Mouse (Mus musculus) limb, embryonic 10.5 days (tissue): ENCODE measurements around the gene Trap1. TPM values are rescaled to one million over a fixed set of nuclear protein-coding genes. Genes with fewer than 3 reads are reported as not detected.
"Not testable (repeated sequence)": the region's sequence is repeated elsewhere in the genome, so short reads cannot be mapped to it uniquely, and the experiment has no call there.

Experiments
- DNase-seq: peaks from one replicate; pipeline ENCODE4 v3.0.0-alpha.2; 2017; ENCODE audit warnings: low spot score
- H3K27ac ChIP-seq: fragments of 300-500 bp; sonication (generic); 2 replicates; pipeline ENCODE4 v1.5.1; 2016; ENCODE audit warnings: mild to moderate bottlenecking
- H3K27me3 ChIP-seq: fragments of 300-500 bp; sonication (generic); 2 replicates; pipeline ENCODE4 v1.6.1; 2016; ENCODE audit warnings: low read depth, mild to moderate bottlenecking; ENCODE audit not compliant: poor library complexity, severe bottlenecking
- H3K36me3 ChIP-seq: fragments of 300-500 bp; sonication (generic); 2 replicates; pipeline ENCODE4 v1.6.1; 2016; ENCODE audit warnings: mild to moderate bottlenecking, moderate library complexity
- H3K4me1 ChIP-seq: fragments of 300-500 bp; sonication (generic); 2 replicates; pipeline ENCODE4 v1.6.1; 2016
- H3K4me3 ChIP-seq: fragments of 300-500 bp; sonication (generic); 2 replicates; pipeline ENCODE4 v1.5.1; 2016; ENCODE audit warnings: mild to moderate bottlenecking, moderate library complexity
- H3K9me3 ChIP-seq: fragments of 300-500 bp; sonication (generic); replicated peaks from 2 replicates; pipeline ENCODE4 v1.6.1; 2016; ENCODE audit warnings: mild to moderate bottlenecking
- WGBS: fragments of 180-500 bp; shearing (Covaris S2); methylation state at CpG from one replicate; pipeline ENCODE4 v1.1.7; 2016; 5-methylcytosine and 5-hydroxymethylcytosine counted together
- polyA plus RNA-seq: library from polyadenylated mRNA; unstranded; fragments of >200 nt; fragmentation: Nextera tagmentation; extraction: Ambion mirVana; gene quantifications from 2 replicates; pipeline ENCODE4 v1.2.1, GENCODE M21; 2016

The Trap1 gene
- polyA plus RNA-seq, 1 experiment from 2014 or later, result 107 TPM

- no peak overlapping the region for H3K4me3 ChIP-seq
- H3K9me3 ChIP-seq, result no peaks in the 10 kb centered on the region
- H3K27ac ChIP-seq, result no peak overlapping the region
- WGBS, result 89% methylated on average over 6 of the region's 6 CpGs
- no peaks in the 10 kb centered on the region for H3K27me3 ChIP-seq
- DNase-seq, result no peak
- peaks cover 12% of the 10 kb centered on the region for H3K36me3 ChIP-seq
- H3K4me1 ChIP-seq, result 0 out of 2 replicates have a peak, but pooled peaks cover 3% of the 10 kb centered on the region
Observed at GRCm38 (mm10) chr16:4032341-4032748, 45.3 kb downstream of the Trap1 start.

GRCm38 (mm10) chr16:4031441-4032274 lies 46.0 kb downstream of the Trap1 start:
- peaks cover 5% of the 10 kb centered on the region; the same call in 1 of the 2 replicates for H3K36me3 ChIP-seq
- H3K4me1 ChIP-seq, result 0 out of 2 replicates have a peak, but pooled peaks cover 3% of the 10 kb centered on the region
- no peak for DNase-seq
- no peak overlapping the region for H3K27ac ChIP-seq
- no peak overlapping the region for H3K4me3 ChIP-seq
- 69% methylated on average over 6 of the region's 6 CpGs for WGBS
- H3K27me3 ChIP-seq, result no peaks in the 10 kb centered on the region
- no peaks in the 10 kb centered on the region for H3K9me3 ChIP-seq

GRCm38 (mm10) chr16:4030501-4030900 lies 47.1 kb downstream of the Trap1 start:
- Histone ChIP-seq H3K27me3 (no peaks in the 10 kb centered on the region), H3K4me1 (0 out of 2 replicates have a peak, but pooled peaks cover 3% of the 10 kb centered on the region), H3K9me3 (no peaks in the 10 kb centered on the region), H3K36me3 (no peaks in the 10 kb centered on the region; the same call in 1 of the 2 replicates), H3K27ac (no peak overlapping the region), H3K4me3 (no peak overlapping the region)
- 98% methylated on average over 10 of the region's 10 CpGs for WGBS
- no peak for DNase-seq

- Histone ChIP-seq H3K4me3 (no peak overlapping the region), H3K36me3 (no peaks in the 10 kb centered on the region), H3K27ac (no peak overlapping the region), H3K27me3 (no peaks in the 10 kb centered on the region), H3K4me1 (0 out of 2 replicates have a peak, but pooled peaks cover 3% of the 10 kb centered on the region), H3K9me3 (no peaks in the 10 kb centered on the region)
- no peak for DNase-seq
- WGBS, result 89% methylated on average over 5 of the region's 5 CpGs
Observed at GRCm38 (mm10) chr16:4029371-4029841, 48.2 kb downstream of the Trap1 start.

- H3K27me3 ChIP-seq, result no peaks in the 10 kb centered on the region
- H3K4me3 ChIP-seq, result no peak overlapping the region
- H3K4me1 ChIP-seq, result 0 out of 2 replicates have a peak, but pooled peaks cover 3% of the 10 kb centered on the region
- H3K9me3 ChIP-seq, result no peaks in the 10 kb centered on the region
- 87% methylated on average over 3 of the region's 3 CpGs for WGBS
- H3K36me3 ChIP-seq, result no peaks in the 10 kb centered on the region
- no peak overlapping the region for H3K27ac ChIP-seq
- DNase-seq, result no peak
Observed at GRCm38 (mm10) chr16:4027211-4027610, 50.4 kb downstream of the Trap1 start.

- WGBS, result 70% methylated on average over 1 of the region's 1 CpGs
- Histone ChIP-seq H3K27me3 (no peaks in the 10 kb centered on the region), H3K4me1 (0 out of 2 replicates have a peak, but pooled peaks cover 2% of the 10 kb centered on the region), H3K9me3 (no peaks in the 10 kb centered on the region), H3K4me3 (no peak overlapping the region), H3K36me3 (no peaks in the 10 kb centered on the region), H3K27ac (no peak overlapping the region)
- DNase-seq, result no peak
Observed at GRCm38 (mm10) chr16:4026672-4027071, 51.0 kb downstream of the Trap1 start.

- WGBS, result 75% methylated on average over 4 of the region's 4 CpGs
- Histone ChIP-seq H3K4me1 (no peaks in the 10 kb centered on the region), H3K36me3 (no peaks in the 10 kb centered on the region), H3K27me3 (no peaks in the 10 kb centered on the region), H3K9me3 (no peaks in the 10 kb centered on the region), H3K4me3 (no peak overlapping the region), H3K27ac (no peak overlapping the region)
- DNase-seq, result no peak
Observed at GRCm38 (mm10) chr16:4022719-4023118, 54.9 kb downstream of the Trap1 start.

GRCm38 (mm10) chr16:4021241-4021640 lies 56.4 kb downstream of the Trap1 start:
- 90% methylated on average over 1 of the region's 1 CpGs for WGBS
- no peak for DNase-seq
- no peak overlapping the region for H3K4me3 ChIP-seq
- no peaks in the 10 kb centered on the region for H3K4me1 ChIP-seq
- H3K9me3 ChIP-seq, result no peaks in the 10 kb centered on the region
- H3K36me3 ChIP-seq, result no peaks in the 10 kb centered on the region
- H3K27me3 ChIP-seq, result no peaks in the 10 kb centered on the region
- H3K27ac ChIP-seq, result no peak overlapping the region

- H3K4me1 ChIP-seq, H3K27ac ChIP-seq, DNase-seq, H3K9me3 ChIP-seq, H3K4me3 ChIP-seq, H3K27me3 ChIP-seq, H3K36me3 ChIP-seq: not testable (repeated sequence)
- WGBS, result 69% methylated on average over 6 of the region's 6 CpGs
Observed at GRCm38 (mm10) chr16:4017466-4017865, 60.2 kb downstream of the Trap1 start.

GRCm38 (mm10) chr16:4016786-4017185 lies 60.8 kb downstream of the Trap1 start:
- 79% methylated on average over 17 of the region's 17 CpGs for WGBS
- not testable (repeated sequence) for H3K36me3 ChIP-seq, H3K9me3 ChIP-seq, H3K27ac ChIP-seq, H3K4me1 ChIP-seq, H3K4me3 ChIP-seq, DNase-seq, H3K27me3 ChIP-seq

- Histone ChIP-seq H3K36me3 (no peaks in the 10 kb centered on the region), H3K27me3 (no peaks in the 10 kb centered on the region), H3K4me3 (no peak overlapping the region), H3K9me3 (no peaks in the 10 kb centered on the region), H3K27ac (no peak overlapping the region), H3K4me1 (no peaks in the 10 kb centered on the region)
- 83% methylated on average over 5 of the region's 5 CpGs for WGBS
- DNase-seq, result no peak
Observed at GRCm38 (mm10) chr16:4014040-4014668, 63.5 kb downstream of the Trap1 start.

- no peaks in the 10 kb centered on the region for H3K4me1 ChIP-seq
- 76% methylated on average over 4 of the region's 4 CpGs for WGBS
- no peaks in the 10 kb centered on the region for H3K27me3 ChIP-seq
- no peak for DNase-seq
- H3K4me3 ChIP-seq, result no peak overlapping the region
- no peaks in the 10 kb centered on the region for H3K36me3 ChIP-seq
- H3K27ac ChIP-seq, result no peak overlapping the region
- no peaks in the 10 kb centered on the region for H3K9me3 ChIP-seq
Observed at GRCm38 (mm10) chr16:4012882-4013570, 64.6 kb downstream of the Trap1 start.
